Mouse (Mus musculus) kidney, adult 8-10 months (tissue): Measurements from ENCODE around the gene Myo9b.
"Not testable (repeated sequence)": the region's sequence is repeated elsewhere in the genome, so short reads cannot be mapped to it uniquely, and the experiment has no call there.

Source experiments
- DNase-seq, 2 experiments: peaks; one replicate each; pipeline ENCODE4 v3.0.0; 2022

Myo9b gene

DNA sequence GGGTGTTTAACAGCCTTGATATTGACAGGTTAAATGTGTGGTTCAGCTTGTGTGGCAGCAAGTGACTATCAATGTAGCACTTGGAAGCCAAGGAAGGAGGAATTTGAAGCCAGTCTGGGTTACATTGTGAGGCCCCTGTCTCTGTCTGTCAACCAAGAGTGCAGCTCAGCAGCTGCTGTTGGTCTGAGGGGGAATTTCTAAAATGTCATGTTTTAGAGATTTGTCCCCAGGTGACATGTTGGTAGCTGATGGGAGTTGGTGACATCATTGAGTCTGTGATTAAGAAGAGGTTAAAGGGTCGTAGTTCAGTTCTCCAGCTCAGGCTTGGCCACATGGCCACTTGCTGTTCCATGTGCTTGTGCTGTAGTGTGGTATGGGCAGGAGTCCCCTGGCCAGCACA lies 24.9 kb downstream of the Myo9b start:
- no peak for DNase-seq

- no peak for DNase-seq
Measured at GRCm38 (mm10) chr8:71299716-71300115, 27.2 kb downstream of the Myo9b start.

DNA sequence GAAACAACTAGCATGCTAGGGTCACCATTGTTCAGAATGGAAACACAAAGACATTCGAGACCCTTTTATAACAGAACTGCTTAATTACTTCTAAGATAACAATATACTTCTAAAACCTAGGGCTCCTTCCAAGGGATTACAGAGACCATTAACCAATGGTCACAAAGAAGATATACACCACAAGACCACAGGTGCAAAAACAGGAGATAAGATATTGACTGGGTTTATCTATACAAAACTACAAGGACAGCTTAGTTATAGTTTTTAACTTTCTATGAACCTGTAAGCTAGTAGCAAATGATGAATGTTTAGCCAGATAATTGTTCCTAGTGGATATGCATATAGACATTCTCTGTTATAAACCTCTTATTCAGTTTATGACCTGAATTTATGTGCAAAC lies 30.3 kb downstream of the Myo9b start:
- DNase-seq: no peak

GRCm38 (mm10) chr8:71303632-71304031 lies 31.1 kb downstream of the Myo9b start:
- DNase-seq: no peak

- DNase-seq: no peak
Measured at GRCm38 (mm10) chr8:71305988-71306387, 33.5 kb downstream of the Myo9b start.

DNA sequence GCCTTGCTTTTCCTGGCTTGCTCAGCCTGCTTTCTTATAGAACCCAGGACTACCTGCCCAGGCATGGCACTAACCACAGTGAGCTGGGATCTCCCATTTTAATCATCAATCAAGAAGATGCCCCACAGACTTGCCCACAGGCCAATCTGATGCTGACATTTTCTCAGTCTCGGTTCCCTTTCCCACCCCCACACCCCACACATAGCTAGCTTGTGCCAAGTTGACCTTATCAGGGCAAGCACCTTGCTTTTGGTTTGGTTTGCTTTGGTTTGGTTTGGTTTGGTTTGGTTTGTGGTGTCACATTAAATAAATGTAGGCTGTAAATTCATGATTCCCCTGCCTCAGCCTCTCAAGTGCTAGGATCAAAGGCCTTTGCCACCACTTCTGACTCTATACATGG lies 34.9 kb downstream of the Myo9b start:
- no peak for DNase-seq

GRCm38 (mm10) chr8:71307913-71308312 lies 35.4 kb downstream of the Myo9b start:
- DNase-seq: no peak

DNA sequence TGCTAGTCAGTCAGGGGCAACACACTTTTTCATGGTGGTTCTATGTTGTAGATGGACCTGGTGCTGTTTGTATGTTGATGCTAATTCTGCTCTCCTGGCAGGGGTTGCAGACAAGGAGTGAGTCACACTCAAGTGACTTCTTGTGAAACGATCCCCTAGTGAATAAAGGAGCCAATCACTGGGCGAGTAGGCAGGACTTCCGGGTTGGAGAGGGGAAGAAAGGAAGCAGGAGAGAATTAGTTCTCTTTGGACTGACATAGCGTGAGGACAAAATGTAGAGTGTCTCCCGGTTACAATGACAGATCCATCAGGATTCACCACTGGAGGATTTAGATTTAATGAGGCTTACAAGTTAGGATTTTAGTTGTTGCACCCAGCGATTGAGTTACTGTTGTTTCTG lies 37.9 kb downstream of the Myo9b start:
- DNase-seq: no peak

DNA sequence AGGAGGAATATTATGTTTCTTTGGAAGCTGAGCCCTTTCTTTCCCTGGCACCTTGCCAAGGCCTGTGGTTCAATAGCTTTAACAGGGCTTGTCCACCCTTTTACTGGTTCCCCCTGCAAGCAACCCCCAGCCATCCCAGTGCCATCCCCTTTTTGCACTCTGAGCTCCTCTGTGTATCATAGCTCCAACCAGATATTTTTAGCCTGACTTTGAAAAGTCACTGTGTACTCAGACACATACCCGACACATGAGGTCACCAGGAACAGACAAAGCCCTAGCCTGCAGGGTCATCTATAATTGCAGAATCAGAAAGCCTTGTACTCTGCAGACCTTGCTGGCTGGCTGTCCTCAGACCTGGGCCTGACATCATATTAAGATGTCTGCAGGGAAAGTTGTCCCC lies 40.2 kb downstream of the Myo9b start:
- DNase-seq: peak in 1 of 2 experiments; percentile 4

- DNase-seq: no peak
Measured at GRCm38 (mm10) chr8:71313951-71314350, 41.4 kb downstream of the Myo9b start.

GRCm38 (mm10) chr8:71315972-71316371 lies 43.5 kb downstream of the Myo9b start:
- no peak for DNase-seq

DNA sequence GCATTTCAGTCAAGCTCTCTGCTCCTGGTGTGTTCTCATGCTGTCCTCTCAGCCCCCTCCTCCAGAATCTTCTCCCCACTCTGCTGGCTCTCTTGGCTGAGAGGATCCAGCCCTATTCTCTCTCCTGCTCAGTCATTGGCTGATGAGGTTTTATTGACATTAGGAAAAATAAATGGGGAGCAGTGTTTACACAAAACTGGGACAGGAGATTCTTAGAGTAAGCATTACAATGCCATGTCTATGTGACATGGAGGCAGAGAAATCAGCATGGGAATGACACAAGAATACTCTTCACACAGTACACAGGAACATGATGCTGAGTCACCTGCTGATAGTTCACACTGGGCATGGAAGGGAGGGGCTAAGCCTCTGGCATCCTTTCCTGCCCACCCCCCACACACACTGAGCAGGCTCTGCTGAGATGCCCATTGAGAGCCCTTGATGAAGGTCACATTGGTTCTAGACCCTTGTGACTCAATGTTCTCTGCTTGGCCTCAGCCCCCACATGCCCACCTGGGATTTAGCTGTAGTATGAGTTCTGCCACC lies 44.0 kb downstream of the Myo9b start:
- DNase-seq: no peak

DNA sequence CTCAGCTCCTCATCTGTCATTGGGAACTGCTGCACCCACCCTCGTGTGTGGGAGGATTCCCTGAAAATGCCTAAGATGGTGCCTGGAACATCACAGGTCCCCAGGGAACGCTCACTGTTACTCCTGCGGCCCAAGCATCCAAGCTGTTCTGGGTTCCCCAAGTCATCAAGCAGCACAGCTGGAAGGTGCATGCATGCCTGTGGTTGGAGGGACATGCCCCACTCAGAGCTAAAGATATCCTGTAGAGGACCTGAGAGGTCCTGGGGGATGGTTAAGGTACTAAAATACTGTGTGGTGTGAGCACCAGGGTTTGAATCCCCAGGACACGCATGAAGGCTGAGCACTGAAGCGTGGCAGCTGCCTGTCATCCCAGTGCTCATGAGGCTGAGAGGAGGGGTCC lies 46.1 kb downstream of the Myo9b start:
- not testable (repeated sequence) for DNase-seq

- not testable (repeated sequence) for DNase-seq
Measured at GRCm38 (mm10) chr8:71319760-71320159, 47.2 kb downstream of the Myo9b start.

- DNase-seq: no peak
Measured at GRCm38 (mm10) chr8:71322939-71323338, 50.4 kb downstream of the Myo9b start.

DNA sequence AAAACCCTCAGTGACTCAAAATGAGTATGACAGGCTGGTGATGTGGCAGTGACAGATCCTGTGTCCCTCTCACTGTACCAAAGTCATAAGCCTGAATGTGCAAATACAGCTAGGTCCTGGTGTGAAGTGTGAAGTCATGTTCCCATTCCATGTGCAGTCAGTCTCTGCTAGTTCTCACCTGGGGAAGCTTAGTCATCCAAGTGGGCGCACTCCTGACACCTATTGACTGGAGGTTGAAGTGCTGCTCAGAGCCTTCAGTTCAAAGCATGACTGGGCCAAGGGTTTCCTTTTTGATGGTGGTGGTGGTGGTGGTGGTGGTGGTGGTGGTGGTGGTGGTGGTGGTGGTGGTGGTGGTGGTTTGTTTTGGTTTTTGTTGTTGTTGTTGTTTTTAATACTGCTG lies 52.3 kb downstream of the Myo9b start:
- DNase-seq: peak; percentile 23 to 53

DNA sequence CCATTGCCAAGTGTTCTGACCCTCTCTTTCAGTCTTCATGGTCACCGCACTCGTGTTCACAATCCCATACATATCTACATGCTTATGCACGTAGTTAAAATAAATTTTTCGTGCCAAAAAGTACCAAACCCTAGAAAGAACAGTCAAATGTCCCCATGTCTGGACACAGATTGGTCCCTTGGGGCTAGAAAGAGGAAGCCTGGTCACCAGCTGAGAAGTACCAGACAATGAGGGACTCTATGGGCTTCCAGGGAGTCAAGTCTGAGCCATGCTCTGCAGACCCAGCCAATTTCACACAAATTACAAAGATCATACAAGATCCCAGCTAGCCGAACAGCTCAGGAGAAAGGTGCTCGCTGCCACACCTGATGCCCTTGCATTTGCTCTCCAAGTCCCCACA lies 65.3 kb downstream of the Myo9b start:
- not testable (repeated sequence) for DNase-seq

GRCm38 (mm10) chr8:71340625-71341024 lies 68.1 kb downstream of the Myo9b start:
- peak in 1 of 2 experiments; percentile 53 for DNase-seq

DNA sequence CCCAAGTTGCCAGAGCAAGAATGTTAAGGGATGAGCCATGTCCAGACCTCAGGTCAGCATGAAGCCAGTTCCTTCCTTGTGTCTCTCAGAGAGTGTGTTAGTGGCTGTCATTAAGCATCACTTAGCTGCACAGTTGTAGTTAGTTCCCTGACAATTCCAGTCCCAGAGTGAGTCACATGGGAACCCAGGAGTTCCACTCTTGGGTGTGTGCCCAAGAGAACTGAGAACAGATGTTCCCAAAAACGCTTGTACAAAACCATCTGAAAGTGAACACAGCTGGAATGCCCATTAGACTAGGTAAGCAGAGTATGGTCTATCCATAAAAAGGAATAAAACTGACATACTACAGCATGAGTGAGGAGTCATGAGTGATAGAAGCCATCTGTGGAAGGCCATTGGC lies 74.1 kb downstream of the Myo9b start:
- no peak for DNase-seq

DNA sequence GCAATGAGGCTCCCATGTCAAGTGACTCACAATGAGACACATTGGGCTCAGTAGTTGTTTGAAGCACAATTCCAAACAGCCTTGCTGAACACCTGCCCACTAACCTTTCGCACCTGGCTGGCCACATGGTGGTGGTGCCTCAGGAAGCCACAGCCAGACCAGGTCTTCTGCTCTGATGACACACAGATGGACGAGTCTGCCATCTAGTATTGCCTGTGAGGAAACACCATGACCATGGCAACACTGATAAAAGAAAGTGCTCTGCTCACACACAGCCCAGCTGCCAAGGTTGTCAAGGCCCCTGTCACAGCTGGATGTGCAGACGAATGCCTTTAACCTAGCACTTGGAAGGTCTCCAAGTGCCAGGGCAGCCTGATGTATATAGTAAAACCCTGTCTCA lies 78.6 kb downstream of the Myo9b start:
- DNase-seq: no peak

- no peak for DNase-seq
Measured at GRCm38 (mm10) chr8:71351520-71351919, 79.0 kb downstream of the Myo9b start.

GRCm38 (mm10) chr8:71358026-71358425 lies 85.5 kb downstream of the Myo9b start:
- DNase-seq: no peak

GRCm38 (mm10) chr8:71366771-71367528 lies 94.4 kb downstream of the Myo9b start, which contains the start of gene Use1:
Use1 (plus strand) TSS chr8:71366848.
- DNase-seq: peak; percentile 95 to 96

- DNase-seq: no peak
Measured at GRCm38 (mm10) chr8:71367529-71368176, 95.1 kb downstream of the Myo9b start.
